Mouse (Mus musculus) adrenal gland, postnatal 36 days (tissue): ENCODE measurements around the gene Lsm7. TPM values are rescaled to one million over a fixed set of nuclear protein-coding genes. Genes with fewer than 3 reads are reported as not detected.

ENCODE experiments used
- DNase-seq, 2 experiments: peaks; one replicate each; pipeline ENCODE4 v3.0.0; 2021; ENCODE audit warnings: mixed read lengths in 1 of 2
- total RNA-seq, 2 experiments: library from RNA; stranded (reverse); gene quantifications; 2 replicates each; pipeline ENCODE4 v1.2.3; 2021

Lsm7 gene
- total RNA-seq, 2 experiments from 2014 or later, result 26.6 to 36.8 TPM

GRCm38 (mm10) chr10:80876594-80876993, 21.6 kb upstream of the Lsm7 start:
- DNase-seq, result peak in 1 of 2 experiments; percentile 18

GRCm38 (mm10) chr10:80876028-80876427, 21.0 kb upstream of the Lsm7 start:
- peak; percentile 63 to 72 for DNase-seq

GRCm38 (mm10) chr10:80874035-80874434, 19.0 kb upstream of the Lsm7 start:
- no peak for DNase-seq

GRCm38 (mm10) chr10:80871581-80871980, 16.6 kb upstream of the Lsm7 start, which contains the start of gene Tmprss9:
Tmprss9 (plus strand) TSS chr10:80871848.
- no peak for DNase-seq

GRCm38 (mm10) chr10:80870993-80871392, 16.0 kb upstream of the Lsm7 start:
- peak in 1 of 2 experiments; percentile 25 for DNase-seq

- DNase-seq, result no peak
Measured at GRCm38 (mm10) chr10:80864446-80864845, 9.4 kb upstream of the Lsm7 start.

GRCm38 (mm10) chr10:80862305-80862704, 7.3 kb upstream of the Lsm7 start:
- no peak for DNase-seq

GRCm38 (mm10) chr10:80858350-80858935, 3.4 kb upstream of the Lsm7 start:
- DNase-seq, result no peak

GRCm38 (mm10) chr10:80857848-80858247, 2.8 kb upstream of the Lsm7 start:
- no peak for DNase-seq

- DNase-seq, result no peak
Measured at GRCm38 (mm10) chr10:80857386-80857785, 2.4 kb upstream of the Lsm7 start.

- DNase-seq, result no peak
Measured at GRCm38 (mm10) chr10:80856908-80857307, 1.9 kb upstream of the Lsm7 start.

GRCm38 (mm10) chr10:80856267-80856666, 1.3 kb upstream of the Lsm7 start:
- no peak for DNase-seq

GRCm38 (mm10) chr10:80855749-80856073, 702 bp upstream of the Lsm7 start:
- DNase-seq, result no peak

GRCm38 (mm10) chr10:80848571-80848970, 6.4 kb downstream of the Lsm7 start:
- DNase-seq, result peak; percentile 63 to 75

- DNase-seq, result no peak
Measured at GRCm38 (mm10) chr10:80845732-80846131, 9.3 kb downstream of the Lsm7 start.

GRCm38 (mm10) chr10:80845055-80845693, 9.8 kb downstream of the Lsm7 start:
- peak in 1 of 2 experiments; percentile 15 for DNase-seq

- DNase-seq, result peak; percentile 55 to 74
Measured at GRCm38 (mm10) chr10:80843931-80844547, 11.0 kb downstream of the Lsm7 start, which contains the start of gene Lingo3. Lingo3 (minus strand) TSS chr10:80844039.

- no peak for DNase-seq
Measured at GRCm38 (mm10) chr10:80843087-80843930, 11.7 kb downstream of the Lsm7 start.

- DNase-seq, result no peak
Measured at GRCm38 (mm10) chr10:80842334-80842733, 12.7 kb downstream of the Lsm7 start.

GRCm38 (mm10) chr10:80841685-80842084, 13.3 kb downstream of the Lsm7 start:
- DNase-seq, result no peak

GRCm38 (mm10) chr10:80839848-80840247, 15.2 kb downstream of the Lsm7 start:
- peak; percentile 32 to 46 for DNase-seq

GRCm38 (mm10) chr10:80838346-80838912, 16.6 kb downstream of the Lsm7 start:
- DNase-seq, result peak; percentile 68
